Mouse (Mus musculus) myocyte (in vitro differentiated cells): ENCODE data around the gene Ndufv1. TPM values are rescaled to one million over a fixed set of nuclear protein-coding genes. Genes with fewer than 3 reads are reported as not detected.
"Not testable (repeated sequence)": the region's sequence is repeated elsewhere in the genome, so short reads cannot be mapped to it uniquely, and the experiment has no call there.

Experiments used
- H3K27me3 ChIP-seq: one replicate; pipeline ENCODE4 v1.6.1; 2011; ENCODE audit not compliant: control insufficient read depth, insufficient read depth, insufficient read length
- H3K36me3 ChIP-seq: one replicate; pipeline ENCODE4 v1.6.1; 2011; ENCODE audit not compliant: control insufficient read depth, insufficient read depth
- H3K4me2 ChIP-seq: one replicate; pipeline ENCODE4 v1.6.1; 2011; ENCODE audit warnings: low read depth, control low read depth
- H3K4me3 ChIP-seq: one replicate; pipeline ENCODE4 v1.5.1; 2011; ENCODE audit warnings: mild to moderate bottlenecking, control low read depth, moderate library complexity
- H3K79me2 ChIP-seq: one replicate; pipeline ENCODE4 v1.6.1; 2011; ENCODE audit not compliant: control insufficient read depth, insufficient read depth
- H3ac ChIP-seq: one replicate; pipeline ENCODE4 v1.6.1; 2011; ENCODE audit not compliant: control insufficient read depth, insufficient read length
- CEBPB ChIP-seq: IDR thresholded peaks from 2 replicates; pipeline ENCODE4 v1.6.1; 2011; ENCODE audit warnings: mild to moderate bottlenecking, moderate library complexity; ENCODE audit not compliant: poor library complexity, insufficient read depth, severe bottlenecking
- E2F4 ChIP-seq: IDR thresholded peaks from one replicate; pipeline ENCODE4 v1.6.1; 2011; ENCODE audit warnings: mild to moderate bottlenecking, control low read depth, moderate library complexity; ENCODE audit not compliant: insufficient read depth
- MAX ChIP-seq: IDR thresholded peaks from one replicate; pipeline ENCODE4 v1.6.1; 2011; ENCODE audit warnings: low read depth, mild to moderate bottlenecking, control low read depth
- MYOD1 ChIP-seq, 3 experiments: IDR thresholded peaks; one replicate each; pipeline ENCODE4 v1.6.1; 2011; ENCODE audit warnings: control low read depth in 2 of 3, low read depth in 2 of 3, mild to moderate bottlenecking in 2 of 3, moderate library complexity in 1 of 3; ENCODE audit not compliant: insufficient read length in 2 of 3, control insufficient read depth in 1 of 3
- MYOG ChIP-seq, 3 experiments: IDR thresholded peaks; one replicate each; pipeline ENCODE4 v1.6.1; 2011; ENCODE audit warnings: control low read depth in 2 of 3, low read depth in 2 of 3, mild to moderate bottlenecking in 2 of 3; ENCODE audit not compliant: insufficient read length in 2 of 3, control insufficient read depth in 1 of 3, insufficient read depth in 1 of 3
- POLR2A ChIP-seq: IDR thresholded peaks from one replicate; pipeline ENCODE4 v1.6.1; 2011; ENCODE audit warnings: low read depth, mild to moderate bottlenecking, control low read depth, moderate library complexity; ENCODE audit not compliant: insufficient read length
- POLR2AphosphoS2 ChIP-seq: IDR thresholded peaks from one replicate; pipeline ENCODE4 v1.6.1; 2011; ENCODE audit warnings: low read depth, control low read depth; ENCODE audit not compliant: insufficient read length
- REST ChIP-seq: IDR thresholded peaks from one replicate; pipeline ENCODE4 v1.6.1; 2011; ENCODE audit warnings: mild to moderate bottlenecking, control low read depth, moderate library complexity; ENCODE audit not compliant: insufficient read depth, insufficient read length
- SRF ChIP-seq: IDR thresholded peaks from one replicate; pipeline ENCODE4 v1.6.1; 2011; ENCODE audit warnings: low read depth; ENCODE audit not compliant: control insufficient read depth, insufficient read length
- TCF12 ChIP-seq: IDR thresholded peaks from one replicate; pipeline ENCODE4 v1.6.1; 2011; ENCODE audit warnings: mild to moderate bottlenecking, control low read depth; ENCODE audit not compliant: poor library complexity, insufficient read depth, severe bottlenecking
- TCF3 ChIP-seq: IDR thresholded peaks from one replicate; pipeline ENCODE4 v1.6.1; 2011; ENCODE audit warnings: low read depth, control low read depth; ENCODE audit not compliant: insufficient read length
- USF1 ChIP-seq: IDR thresholded peaks from one replicate; pipeline ENCODE4 v1.6.1; 2011; ENCODE audit warnings: low read depth, mild to moderate bottlenecking, control low read depth, moderate library complexity
- polyA plus RNA-seq: library from polyadenylated mRNA; unstranded; fragments of >200 nt; fragmentation: generic; extraction: Trizol; gene quantifications from one replicate; pipeline ENCODE4 v1.2.1, GENCODE M21; 2012; ENCODE audit warnings: missing spikeins

Ndufv1 gene
- polyA plus RNA-seq, 1 experiment, result 405 TPM

DNA sequence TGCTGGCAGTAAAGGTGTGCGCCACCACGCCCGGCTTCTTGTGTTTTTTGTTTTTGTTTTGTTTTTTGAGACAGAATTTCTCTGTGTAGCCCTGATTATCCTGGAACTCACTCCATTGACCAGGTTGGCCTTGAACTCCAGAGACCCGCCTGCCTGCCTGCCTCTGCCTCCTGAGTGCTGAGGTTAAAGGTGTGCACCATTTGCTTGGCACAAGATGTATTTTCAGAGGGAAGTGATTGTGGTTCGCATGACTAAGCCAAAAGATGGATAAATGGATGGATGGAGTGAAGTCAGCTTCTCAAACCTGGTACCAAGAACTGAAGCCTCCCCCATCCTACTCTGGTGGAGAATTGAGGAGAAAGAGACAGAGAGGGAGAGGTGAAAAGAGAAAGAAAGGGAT, 42.0 kb upstream of the Ndufv1 start:
- Histone ChIP-seq H3K36me3 (no peaks in the 10 kb centered on the region), H3K4me2 (no peak overlapping the region), H3K4me3 (no peak overlapping the region), H3ac (no peak overlapping the region), H3K27me3 (no peaks in the 10 kb centered on the region), H3K79me2 (no peaks in the 10 kb centered on the region)
- TF ChIP-seq POLR2AphosphoS2 (no peak), SRF (no peak), USF1 (no peak), CEBPB (no peak), REST (no peak), MAX (no peak), MYOD1 (IDR thresholded peaks at IDR 0.05; ENCODE audit: control insufficient read depth in 1 of 3, insufficient read length in 2 of 3, low read depth in 2 of 3) (no peak), TCF12 (no peak), POLR2A (no peak), MYOG (IDR thresholded peaks at IDR 0.05; ENCODE audit: control insufficient read depth in 1 of 3, insufficient read depth in 1 of 3, insufficient read length in 2 of 3, low read depth in 2 of 3) (no peak), E2F4 (no peak), TCF3 (no peak)

DNA sequence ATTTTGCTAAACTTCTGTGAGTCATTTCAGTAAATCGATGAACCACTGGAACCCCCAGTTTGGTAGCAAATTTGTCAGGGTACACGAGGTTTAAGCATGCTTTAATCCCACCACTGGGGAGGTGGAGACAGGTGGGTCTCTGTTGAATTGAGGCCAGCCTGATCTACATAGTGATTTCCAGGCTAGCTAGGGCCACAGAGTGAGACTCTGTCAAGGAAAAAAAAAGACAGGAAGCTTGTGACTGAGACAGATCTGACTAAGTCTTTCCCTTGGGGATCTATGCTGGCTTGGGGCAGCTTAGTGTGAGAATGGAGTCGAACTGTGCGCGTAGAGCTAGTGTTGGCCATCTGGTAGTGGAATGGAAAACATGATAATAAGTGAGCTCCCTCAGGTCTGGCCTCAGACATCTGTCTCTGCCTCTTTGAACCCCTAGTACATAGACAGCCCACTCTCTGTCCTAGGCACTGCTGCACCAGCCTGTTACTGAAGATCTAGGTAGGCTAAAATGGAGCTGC, 40.0 kb upstream of the Ndufv1 start:
- Histone ChIP-seq H3K27me3 (no peaks in the 10 kb centered on the region), H3K79me2 (no peaks in the 10 kb centered on the region), H3ac (no peak overlapping the region), H3K4me2 (no peak overlapping the region), H3K4me3 (no peak overlapping the region), H3K36me3 (no peaks in the 10 kb centered on the region)
- TF ChIP-seq MYOG (IDR thresholded peaks at IDR 0.05; ENCODE audit: control insufficient read depth in 1 of 3, insufficient read depth in 1 of 3, insufficient read length in 2 of 3, low read depth in 2 of 3) (no peak), POLR2A (no peak), MYOD1 (IDR thresholded peaks at IDR 0.05; ENCODE audit: control insufficient read depth in 1 of 3, insufficient read length in 2 of 3, low read depth in 2 of 3) (no peak), TCF3 (no peak), POLR2AphosphoS2 (no peak), MAX (no peak), REST (no peak), TCF12 (no peak), CEBPB (no peak), SRF (no peak), E2F4 (no peak), USF1 (no peak)

DNA sequence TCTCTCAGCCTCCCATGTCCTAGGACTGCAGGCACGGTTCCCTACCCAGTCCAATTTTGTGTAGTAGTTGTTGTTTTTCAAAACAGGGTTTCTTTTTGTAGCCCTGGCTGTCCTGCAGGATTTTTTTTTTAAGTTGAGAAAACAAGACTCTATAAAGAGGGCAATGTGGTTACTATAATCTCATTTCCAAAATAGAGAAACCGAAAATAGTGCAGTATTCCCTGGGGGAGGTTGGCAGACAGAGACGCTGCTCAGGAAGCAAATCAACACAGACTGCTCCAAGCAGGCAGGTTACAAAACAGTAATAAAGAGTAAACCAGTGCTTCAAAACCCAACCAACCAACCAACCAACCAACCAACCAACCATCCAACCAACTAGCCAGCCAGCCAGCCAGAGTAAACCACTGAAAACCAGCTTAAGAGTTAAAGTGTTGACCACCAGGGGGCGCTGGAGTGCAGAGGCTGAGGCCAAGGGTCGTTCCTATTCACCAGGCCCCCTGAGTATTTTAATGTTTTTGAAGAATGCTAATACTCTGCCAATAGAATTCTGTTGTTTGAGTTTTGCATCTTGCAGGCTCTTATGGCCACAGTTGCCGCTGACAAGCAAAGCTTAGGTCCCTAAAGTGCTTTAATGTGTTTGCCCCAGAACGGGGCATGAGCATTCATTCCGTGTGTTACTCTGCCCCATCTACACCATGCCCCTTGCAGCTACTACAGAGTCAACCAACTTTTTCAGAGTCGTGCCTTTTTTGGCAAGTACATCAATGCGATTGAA, 39.3 kb upstream of the Ndufv1 start:
- Histone ChIP-seq H3ac (no peak overlapping the region), H3K4me3 (no peak overlapping the region), H3K27me3 (no peaks in the 10 kb centered on the region), H3K4me2 (no peak overlapping the region), H3K36me3 (no peaks in the 10 kb centered on the region), H3K79me2 (no peaks in the 10 kb centered on the region)
- no peak for TF ChIP-seq POLR2A
- no peak for TF ChIP-seq E2F4
- no peak for TF ChIP-seq SRF
- TF ChIP-seq CEBPB, result no peak
- no peak for TF ChIP-seq MYOG (IDR thresholded peaks at IDR 0.05; ENCODE audit: control insufficient read depth in 1 of 3, insufficient read depth in 1 of 3, insufficient read length in 2 of 3, low read depth in 2 of 3)
- no peak for TF ChIP-seq REST
- TF ChIP-seq POLR2AphosphoS2, result no peak
- TF ChIP-seq USF1, result no peak

GRCm38 (mm10) chr19:4051016-4051415, 38.4 kb upstream of the Ndufv1 start:
- no peak overlapping the region for H3K4me2 ChIP-seq
- no peak overlapping the region for H3ac ChIP-seq
- no peaks in the 10 kb centered on the region for H3K36me3 ChIP-seq
- no peak overlapping the region for H3K4me3 ChIP-seq
- no peaks in the 10 kb centered on the region for H3K27me3 ChIP-seq
- H3K79me2 ChIP-seq, result no peaks in the 10 kb centered on the region
- TF ChIP-seq MYOD1 (IDR thresholded peaks at IDR 0.05; ENCODE audit: control insufficient read depth in 1 of 3, insufficient read length in 2 of 3, low read depth in 2 of 3) (no peak), SRF (no peak), MYOG (IDR thresholded peaks at IDR 0.05; ENCODE audit: control insufficient read depth in 1 of 3, insufficient read depth in 1 of 3, insufficient read length in 2 of 3, low read depth in 2 of 3) (no peak), USF1 (no peak), E2F4 (no peak), TCF12 (no peak), CEBPB (no peak)

- H3K27me3 ChIP-seq, H3K36me3 ChIP-seq, H3ac ChIP-seq, H3K79me2 ChIP-seq, H3K4me2 ChIP-seq, H3K4me3 ChIP-seq: not testable (repeated sequence)
Measured at GRCm38 (mm10) chr19:4049069-4049468, 36.5 kb upstream of the Ndufv1 start.
